Mouse (Mus musculus) Patski (cell line): ENCODE measurements around the gene Pafah1b1. TPM values are rescaled to one million over a fixed set of nuclear protein-coding genes. Genes with fewer than 3 reads are reported as not detected.

Experiments
- ATAC-seq: fragments of 100-300 bp; one replicate; pipeline ENCODE4 v1.8.0; 2021
- CTCF ChIA-PET: fragments of 350-600 bp; sonication (Branson Sonifier 250); formaldehyde crosslinking; loops from one replicate; lab custom pipeline; 2022; ENCODE audit warnings: inconsistent platforms; lab: Charles Lee
- POLR2A ChIA-PET: fragments of 350-600 bp; sonication (Branson Sonifier 250); formaldehyde crosslinking; loops from one replicate; lab custom pipeline; 2022; ENCODE audit warnings: antibody characterized with exemption, inconsistent platforms; lab: Charles Lee
- DNase-seq: peaks from one replicate; pipeline ENCODE4 v3.0.0-alpha.2; 2011; ENCODE audit warnings: low read depth, low spot score
- H3K27me3 ChIP-seq: fragments of 371-371 bp; one replicate; pipeline ENCODE4 v1.5.1; 2021
- CTCF ChIP-seq: fragments of 100-300 bp; IDR thresholded peaks from one replicate; pipeline ENCODE4 v1.5.1; 2021
- in situ Hi-C: fragments of 300-500 bp; cut with MboI; formaldehyde crosslinking; loops from 3 replicates; pipeline ENCODE4 v1.11.1; 2018; ENCODE audit warnings: low pct_unique_long_range_greater_than_20kb, mixed read lengths
- polyA plus RNA-seq: library from polyadenylated mRNA; unstranded; gene quantifications from one replicate; pipeline ENCODE4 v1.2.3, GENCODE M21; 2021

Pafah1b1 gene
- polyA plus RNA-seq, 1 experiment from 2014 or later: 109 TPM

DNA sequence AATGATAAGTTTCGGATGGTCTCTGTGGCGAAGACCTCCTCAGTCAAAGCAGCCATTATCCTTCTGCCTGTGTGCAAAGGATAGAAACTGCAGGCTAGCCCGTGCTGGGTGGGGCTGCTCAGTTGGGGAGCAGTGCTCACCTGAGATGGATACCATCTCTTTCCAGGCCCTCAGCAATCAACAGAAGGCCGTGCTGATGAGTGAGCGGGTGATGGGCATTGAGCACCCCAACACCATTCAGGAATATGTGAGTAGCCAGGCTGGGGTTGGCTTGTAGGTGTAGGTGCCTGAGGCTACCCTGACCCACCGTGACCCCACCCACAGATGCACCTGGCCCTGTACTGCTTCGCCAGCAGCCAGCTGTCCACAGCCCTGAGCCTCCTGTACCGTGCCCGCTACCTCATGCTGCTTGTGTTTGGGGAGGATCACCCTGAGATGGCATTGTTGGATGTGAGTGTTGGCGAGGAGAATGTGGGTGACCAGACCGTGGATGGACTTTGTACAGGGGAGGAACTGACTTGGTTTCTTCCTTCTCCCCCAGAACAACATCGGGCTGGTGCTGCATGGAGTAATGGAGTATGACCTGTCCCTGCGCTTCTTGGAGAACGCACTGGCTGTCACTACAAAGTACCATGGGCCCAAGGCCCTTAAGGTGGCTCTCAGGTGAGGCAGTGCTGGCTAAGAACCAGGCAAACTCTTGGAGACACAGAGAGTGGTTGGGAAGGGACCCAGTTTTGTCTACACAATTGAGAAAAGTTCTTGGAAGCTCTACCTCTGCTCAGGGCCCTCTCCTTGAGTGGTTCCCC is 57.5 kb downstream of the Pafah1b1 start:
- POLR2A ChIA-PET: interaction anchor here (1.2 to 1.8 kb wide), 3 partner anchors 9 to 12 kb away, joined by 3 to 5 read pairs (median 4); no protein-coding TSS in a partner anchor
- no peak for DNase-seq
- in situ Hi-C loops: no loop called here
- H3K27me3 ChIP-seq: no peaks in the 10 kb centered on the region
- CTCF ChIA-PET: interaction anchor here (1.1 kb wide), 1 partner anchor 11 kb away, joined by 3 read pairs; no protein-coding TSS in a partner anchor
- no peak for TF ChIP-seq CTCF
- ATAC-seq: no peak

DNA sequence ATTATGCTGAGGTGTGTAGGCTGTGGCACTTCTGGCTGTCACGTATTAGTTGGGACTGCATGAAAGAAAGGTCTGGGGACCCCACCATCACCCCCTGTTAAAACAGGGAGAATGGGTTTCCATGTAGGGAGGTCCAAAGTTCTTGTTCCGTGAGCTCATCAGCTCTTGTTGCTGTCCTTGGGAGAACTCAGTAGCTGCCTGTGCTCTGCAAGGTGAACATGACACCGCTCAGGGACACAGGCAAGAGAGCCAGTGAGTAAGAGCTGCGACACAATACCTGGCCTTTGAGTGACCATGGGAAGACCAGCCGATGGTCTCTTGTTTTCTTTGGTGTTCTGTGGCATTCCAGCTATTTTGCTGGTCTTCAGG is 58.2 kb downstream of the Pafah1b1 start:
- ChIA-PET CTCF (interaction anchor here (1.1 kb wide), 1 partner anchor 10 kb away, joined by 3 read pairs; no protein-coding TSS in a partner anchor), POLR2A (interaction anchor here (1.5 to 1.8 kb wide), 2 partner anchors 10 to 11 kb away, joined by 4 to 5 read pairs; no protein-coding TSS in a partner anchor)
- TF ChIP-seq CTCF: no peak
- DNase-seq (no peak), ATAC-seq (no peak)
- in situ Hi-C loops: no loop called here
- H3K27me3 ChIP-seq: no peaks in the 10 kb centered on the region

GRCm38 (mm10) chr11:74665631-74666283 is 58.7 kb downstream of the Pafah1b1 start:
- ChIA-PET POLR2A (interaction anchor here (1.5 to 1.8 kb wide), 2 partner anchors 11 kb away, joined by 4 to 5 read pairs; no protein-coding TSS in a partner anchor), CTCF (interaction anchor here (1.1 kb wide), 1 partner anchor 10 kb away, joined by 3 read pairs; no protein-coding TSS in a partner anchor)
- no peak for TF ChIP-seq CTCF
- DNase-seq (no peak), ATAC-seq (no peak)
- in situ Hi-C loops: no loop called here
- H3K27me3 ChIP-seq: no peaks in the 10 kb centered on the region

GRCm38 (mm10) chr11:74664906-74665305 is 59.6 kb downstream of the Pafah1b1 start:
- CTCF ChIA-PET: no interaction called here
- ATAC-seq: no peak
- DNase-seq: no peak
- no peaks in the 10 kb centered on the region for H3K27me3 ChIP-seq
- POLR2A ChIA-PET: no interaction called here
- TF ChIP-seq CTCF: no peak
- in situ Hi-C loops: no loop called here

- no peak for TF ChIP-seq CTCF
- in situ Hi-C loops: no loop called here
- DNase-seq: no peak
- POLR2A ChIA-PET: no interaction called here
- CTCF ChIA-PET: no interaction called here
- H3K27me3 ChIP-seq: no peaks in the 10 kb centered on the region
- no peak for ATAC-seq
Measured at GRCm38 (mm10) chr11:74664279-74664678, 60.2 kb downstream of the Pafah1b1 start.

DNA sequence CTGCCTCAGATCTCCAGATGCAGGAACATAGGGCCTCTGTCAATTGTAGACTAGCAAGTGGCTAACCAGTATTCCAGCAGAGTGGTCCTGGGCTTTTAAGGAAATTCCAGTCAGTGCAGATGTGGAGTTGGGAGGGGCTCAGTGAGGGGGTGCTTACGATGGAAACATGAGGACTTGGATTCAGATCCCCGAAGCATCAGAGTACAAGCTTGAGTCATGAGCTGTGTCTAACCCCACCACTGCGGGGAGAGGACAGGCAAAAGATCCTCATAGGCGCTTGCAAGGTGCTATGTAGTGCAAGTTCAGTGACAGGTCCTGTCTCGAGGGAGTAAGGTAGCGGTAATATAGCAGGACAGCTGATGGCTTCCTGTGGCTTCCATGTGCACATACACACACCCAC is 62.2 kb downstream of the Pafah1b1 start:
- no peaks in the 10 kb centered on the region for H3K27me3 ChIP-seq
- ChIA-PET CTCF (interaction anchor here (1.4 kb wide), 1 partner anchor 14 kb away, joined by 3 read pairs; no protein-coding TSS in a partner anchor), POLR2A (no interaction called here)
- DNase-seq (no peak), ATAC-seq (no peak)
- no peak for TF ChIP-seq CTCF
- in situ Hi-C loops: no loop called here

DNA sequence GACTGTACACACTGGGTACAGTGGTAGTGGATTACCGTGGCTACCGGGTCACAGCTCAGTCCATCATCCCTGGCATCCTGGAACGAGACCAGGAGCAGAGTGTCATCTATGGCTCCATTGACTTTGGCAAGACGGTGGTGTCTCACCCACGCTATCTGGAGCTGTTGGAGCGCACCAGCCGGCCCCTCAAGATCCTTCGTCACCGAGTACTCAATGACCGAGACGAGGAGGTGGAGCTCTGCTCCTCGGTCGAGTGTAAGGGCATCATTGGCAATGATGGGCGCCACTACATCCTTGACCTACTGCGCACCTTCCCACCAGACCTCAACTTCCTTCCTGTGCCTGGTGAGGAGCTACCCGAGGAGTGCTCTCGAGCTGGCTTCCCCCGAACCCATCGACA is 62.8 kb downstream of the Pafah1b1 start:
- TF ChIP-seq CTCF: no peak
- no peaks in the 10 kb centered on the region for H3K27me3 ChIP-seq
- ATAC-seq (no peak), DNase-seq (no peak)
- ChIA-PET CTCF (interaction anchor here (1.4 kb wide), 1 partner anchor 14 kb away, joined by 3 read pairs; no protein-coding TSS in a partner anchor), POLR2A (no interaction called here)
- in situ Hi-C loops: no loop called here

DNA sequence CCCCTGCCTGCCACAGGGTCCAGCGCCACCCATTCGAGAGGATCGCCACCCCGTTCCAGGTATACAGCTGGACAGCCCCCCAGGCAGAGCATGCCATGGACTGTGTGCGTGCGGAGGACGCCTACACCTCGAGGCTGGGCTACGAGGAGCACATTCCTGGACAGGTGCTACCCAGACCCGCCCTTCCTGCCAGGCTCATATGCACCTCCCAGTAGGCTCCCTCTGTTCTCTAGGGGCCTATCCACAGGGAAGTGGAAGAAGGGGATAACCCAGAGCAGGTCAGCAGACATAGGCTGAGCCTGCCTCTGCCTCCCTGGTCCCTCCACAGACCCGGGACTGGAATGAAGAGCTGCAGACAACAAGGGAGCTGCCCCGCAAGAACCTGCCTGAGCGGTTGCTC is 64.1 kb downstream of the Pafah1b1 start:
- DNase-seq (no peak), ATAC-seq (no peak)
- TF ChIP-seq CTCF: no peak
- H3K27me3 ChIP-seq: no peaks in the 10 kb centered on the region
- POLR2A ChIA-PET: no interaction called here
- CTCF ChIA-PET: interaction anchor here (1.2 kb wide), 1 partner anchor 9 kb away, joined by 3 read pairs; no protein-coding TSS in a partner anchor
- in situ Hi-C loops: no loop called here

DNA sequence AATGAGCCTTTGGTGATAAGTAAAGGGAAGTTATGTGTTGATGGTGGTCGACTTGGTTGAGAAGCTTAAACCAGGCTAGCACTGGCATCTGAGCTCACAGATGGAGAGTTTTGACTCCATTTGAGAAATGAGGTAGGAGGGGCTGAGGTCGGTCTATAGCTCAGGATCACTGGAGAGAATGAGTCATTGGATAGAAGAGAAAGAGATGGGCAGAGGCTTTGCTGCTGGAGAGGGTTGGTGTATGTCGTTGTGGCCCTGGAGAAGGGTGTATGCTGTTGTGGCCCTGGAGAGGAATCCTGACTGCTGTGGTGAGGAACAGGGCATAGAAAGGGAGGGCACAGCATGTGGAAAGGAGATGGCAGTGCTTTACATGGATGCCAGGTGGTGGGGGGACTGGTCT is 68.5 kb downstream of the Pafah1b1 start:
- ChIA-PET CTCF (interaction anchor here (1.0 to 1.9 kb wide), 4 partner anchors 11 to 127 kb away, joined by 3 to 5 read pairs (median 4); no protein-coding TSS in a partner anchor), POLR2A (no interaction called here)
- no peak for ATAC-seq
- no peak for DNase-seq
- no peak for TF ChIP-seq CTCF
- in situ Hi-C loops: no loop called here
- H3K27me3 ChIP-seq: no peaks in the 10 kb centered on the region

GRCm38 (mm10) chr11:74653385-74653784 is 71.1 kb downstream of the Pafah1b1 start:
- no peaks in the 10 kb centered on the region for H3K27me3 ChIP-seq
- ChIA-PET POLR2A (interaction anchor here (0.9 kb wide), 1 partner anchor 18 kb away, joined by 3 read pairs; no protein-coding TSS in a partner anchor), CTCF (no interaction called here)
- TF ChIP-seq CTCF: no peak
- ATAC-seq (no peak), DNase-seq (no peak)
- in situ Hi-C loops: no loop called here
